Mouse (Mus musculus) stomach, embryonic 16.5 days (tissue): ENCODE data around the gene Tmem131l. TPM values are rescaled to one million over a fixed set of nuclear protein-coding genes. Genes with fewer than 3 reads are reported as not detected.
A peak's percentile ranks its signal among the peaks of the same experiment; 100 is the strongest.

Experiments used
- ATAC-seq: fragments of 200-750 bp; cut with Nextera tagmentation; 2 replicates; pipeline ENCODE4 v1.8.0; 2017; ENCODE audit warnings: moderate number of reproducible peaks, moderate TSS enrichment; ENCODE audit not compliant: insufficient read depth, low FRiP score
- H3K27ac ChIP-seq: fragments of 300-500 bp; sonication (generic); 2 replicates; pipeline ENCODE4 v1.5.1; 2014; ENCODE audit warnings: low read length
- H3K27me3 ChIP-seq: fragments of 300-500 bp; sonication (generic); 2 replicates; pipeline ENCODE4 v1.6.1; 2014; ENCODE audit warnings: low read length, control low read depth, mixed read lengths; ENCODE audit not compliant: control insufficient read depth, insufficient read depth
- H3K36me3 ChIP-seq: fragments of 300-500 bp; sonication (generic); 2 replicates; pipeline ENCODE4 v1.6.1; 2014; ENCODE audit warnings: low read length; ENCODE audit not compliant: control insufficient read depth, insufficient read depth
- H3K4me1 ChIP-seq: fragments of 300-500 bp; sonication (generic); 2 replicates; pipeline ENCODE4 v1.6.1; 2014; ENCODE audit warnings: low read length, control low read depth, mixed read lengths; ENCODE audit not compliant: control insufficient read depth, insufficient read depth
- H3K4me2 ChIP-seq: fragments of 300-500 bp; sonication (generic); 2 replicates; pipeline ENCODE4 v1.6.1; 2014; ENCODE audit warnings: low read depth, low read length, mixed read lengths
- H3K4me3 ChIP-seq: fragments of 300-500 bp; sonication (generic); replicated peaks from 2 replicates; pipeline ENCODE4 v1.5.1; 2014; ENCODE audit warnings: mild to moderate bottlenecking, low read length
- H3K9ac ChIP-seq: fragments of 300-500 bp; sonication (generic); 2 replicates; pipeline ENCODE4 v1.6.1; 2014; ENCODE audit warnings: low read length
- H3K9me3 ChIP-seq: fragments of 300-500 bp; sonication (generic); replicated peaks from 2 replicates; pipeline ENCODE4 v1.6.1; 2016; ENCODE audit warnings: low read length, control low read depth; ENCODE audit not compliant: control insufficient read depth
- WGBS: fragments of 180-500 bp; shearing (Covaris S2); extraction: QIAGEN DNeasy Blood & Tissue Kit; methylation state at CpG from one replicate; pipeline ENCODE4 v1.1.7; 2014; 5-methylcytosine and 5-hydroxymethylcytosine counted together
- polyA plus RNA-seq: library from polyadenylated mRNA; unstranded; fragments of >200 nt; fragmentation: Nextera tagmentation; extraction: Ambion mirVana; gene quantifications from 2 replicates; pipeline ENCODE4 v1.2.1, GENCODE M21; 2015

The Tmem131l gene
- polyA plus RNA-seq, 1 experiment from 2014 or later, result 41.7 TPM

DNA sequence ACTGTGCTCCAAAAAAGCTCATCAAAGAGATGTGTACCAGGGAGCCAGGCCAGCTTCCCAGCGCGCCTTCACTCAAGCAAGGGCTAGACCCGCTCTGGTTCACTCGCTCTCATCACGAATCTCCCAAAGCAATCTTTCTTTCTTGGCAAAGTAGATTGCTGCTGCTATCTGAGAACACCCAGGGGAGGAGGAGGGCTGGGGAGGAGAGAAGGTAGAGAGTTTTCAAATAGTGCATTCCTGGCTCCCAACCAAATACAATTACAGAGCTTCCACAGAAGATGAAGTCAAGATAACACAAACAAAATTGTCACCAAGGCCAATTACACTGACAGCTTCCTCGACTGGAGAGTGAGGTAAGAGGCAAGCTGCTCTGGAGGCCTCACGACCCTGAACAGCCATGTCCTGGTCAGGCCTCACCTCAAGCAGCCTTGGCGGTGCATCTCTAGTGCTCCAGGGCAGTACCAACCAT lies 12.2 kb downstream of the Tmem131l start:
- Histone ChIP-seq H3K4me1 (peaks cover 5% of the 10 kb centered on the region), H3K27me3 (no peaks in the 10 kb centered on the region), H3K9ac (no peak overlapping the region), H3K27ac (no peak overlapping the region), H3K9me3 (no peaks in the 10 kb centered on the region), H3K4me2 (no peak overlapping the region), H3K36me3 (no peaks in the 10 kb centered on the region; the same call in 1 of the 2 replicates), H3K4me3 (no peak overlapping the region)
- no peak for ATAC-seq
- WGBS, result 66% methylated on average over 8 of the region's 8 CpGs

DNA sequence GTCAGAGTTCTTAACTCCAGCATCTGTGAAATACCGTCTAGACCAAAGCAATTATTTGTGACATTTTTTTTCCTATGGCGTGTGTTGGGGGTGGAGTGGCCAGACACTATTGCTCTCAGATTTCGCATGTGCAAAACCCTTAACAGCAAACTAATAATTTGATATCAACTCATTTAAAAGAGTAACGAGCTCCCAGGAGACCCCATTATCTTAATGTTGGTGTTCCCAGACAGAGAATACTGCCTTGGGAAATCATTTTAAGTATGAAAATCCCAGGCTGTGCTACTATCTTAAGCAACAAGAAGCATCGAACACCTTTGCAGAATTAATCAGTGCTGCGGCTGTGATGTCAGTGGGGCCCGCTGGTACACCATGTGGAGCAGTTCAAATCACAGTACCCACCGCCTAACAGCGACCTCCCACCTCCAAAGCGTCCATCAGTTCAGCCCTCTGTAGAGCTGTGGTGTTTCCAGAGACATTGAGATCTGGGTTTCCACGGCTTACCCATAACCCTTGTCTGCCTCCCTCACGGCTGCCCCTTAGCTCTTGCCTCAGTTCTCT lies 15.4 kb downstream of the Tmem131l start:
- Histone ChIP-seq H3K36me3 (no peaks in the 10 kb centered on the region), H3K27me3 (no peaks in the 10 kb centered on the region), H3K4me3 (no peak overlapping the region), H3K9me3 (no peaks in the 10 kb centered on the region), H3K27ac (no peak overlapping the region), H3K4me2 (no peak overlapping the region), H3K4me1 (peaks cover 27% of the 10 kb centered on the region), H3K9ac (no peak overlapping the region)
- no peak for ATAC-seq
- WGBS, result 77% methylated on average over 12 of the region's 12 CpGs

DNA sequence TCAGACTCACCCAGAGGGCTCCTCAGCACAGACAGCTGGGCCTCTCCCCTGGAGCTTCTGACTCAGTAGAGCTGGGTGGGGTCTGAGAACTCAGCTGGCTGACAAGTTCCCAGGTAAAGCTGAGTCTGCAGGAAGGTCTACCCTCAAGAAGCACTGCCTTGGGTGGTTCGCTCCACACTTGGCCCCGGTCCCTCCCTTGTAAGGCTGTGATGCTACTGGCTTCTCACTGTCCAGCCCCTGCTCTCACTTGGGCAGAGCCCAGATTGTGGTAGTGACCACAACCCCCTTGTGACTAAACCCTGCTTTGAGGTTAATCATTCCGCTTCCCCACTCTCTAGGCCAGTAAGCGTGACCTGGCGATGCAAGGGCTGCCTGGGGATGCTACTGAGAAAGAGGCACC lies 17.3 kb downstream of the Tmem131l start:
- Histone ChIP-seq H3K27ac (peak overlapping the region; percentile 81), H3K27me3 (no peaks in the 10 kb centered on the region), H3K9ac (0 out of 2 replicates have a peak overlapping the region, but pooled peaks have one; percentile 16), H3K36me3 (peaks cover 6% of the 10 kb centered on the region; the same call in 1 of the 2 replicates), H3K4me3 (no peak overlapping the region), H3K9me3 (no peaks in the 10 kb centered on the region), H3K4me1 (peaks cover 27% of the 10 kb centered on the region), H3K4me2 (peak overlapping the region; percentile 24; the same call in 1 of the 2 replicates)
- peak; percentile 49; the same call in 1 of the 2 replicates for ATAC-seq
- WGBS, result 79% methylated on average over 5 of the region's 5 CpGs

DNA sequence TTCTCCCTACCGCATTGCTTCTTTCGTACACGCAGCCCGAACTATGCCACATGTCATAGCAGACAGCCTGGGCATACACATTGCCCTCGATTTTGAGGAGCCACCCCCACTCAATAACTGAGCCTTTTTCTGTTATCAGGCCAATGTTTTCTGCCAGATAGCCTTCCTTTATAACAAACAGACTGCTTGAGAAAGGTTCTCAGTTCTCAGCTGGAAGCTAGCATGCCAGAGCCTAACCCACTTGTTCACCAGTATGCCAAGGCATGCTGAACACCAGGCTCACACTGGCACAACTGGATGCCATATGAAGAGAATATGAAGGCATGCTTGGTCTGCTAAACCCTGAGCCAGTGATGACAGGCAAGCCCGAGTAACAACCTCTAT lies 17.8 kb downstream of the Tmem131l start:
- Histone ChIP-seq H3K4me2 (peak overlapping the region; percentile 24; the same call in 1 of the 2 replicates), H3K4me1 (peaks cover 27% of the 10 kb centered on the region), H3K9me3 (no peaks in the 10 kb centered on the region), H3K36me3 (peaks cover 6% of the 10 kb centered on the region; the same call in 1 of the 2 replicates), H3K4me3 (no peak overlapping the region), H3K27ac (peak overlapping the region; percentile 81), H3K27me3 (no peaks in the 10 kb centered on the region), H3K9ac (no peak overlapping the region)
- 57% methylated on average over 6 of the region's 6 CpGs for WGBS
- peak; percentile 22; the same call in 1 of the 2 replicates for ATAC-seq

DNA sequence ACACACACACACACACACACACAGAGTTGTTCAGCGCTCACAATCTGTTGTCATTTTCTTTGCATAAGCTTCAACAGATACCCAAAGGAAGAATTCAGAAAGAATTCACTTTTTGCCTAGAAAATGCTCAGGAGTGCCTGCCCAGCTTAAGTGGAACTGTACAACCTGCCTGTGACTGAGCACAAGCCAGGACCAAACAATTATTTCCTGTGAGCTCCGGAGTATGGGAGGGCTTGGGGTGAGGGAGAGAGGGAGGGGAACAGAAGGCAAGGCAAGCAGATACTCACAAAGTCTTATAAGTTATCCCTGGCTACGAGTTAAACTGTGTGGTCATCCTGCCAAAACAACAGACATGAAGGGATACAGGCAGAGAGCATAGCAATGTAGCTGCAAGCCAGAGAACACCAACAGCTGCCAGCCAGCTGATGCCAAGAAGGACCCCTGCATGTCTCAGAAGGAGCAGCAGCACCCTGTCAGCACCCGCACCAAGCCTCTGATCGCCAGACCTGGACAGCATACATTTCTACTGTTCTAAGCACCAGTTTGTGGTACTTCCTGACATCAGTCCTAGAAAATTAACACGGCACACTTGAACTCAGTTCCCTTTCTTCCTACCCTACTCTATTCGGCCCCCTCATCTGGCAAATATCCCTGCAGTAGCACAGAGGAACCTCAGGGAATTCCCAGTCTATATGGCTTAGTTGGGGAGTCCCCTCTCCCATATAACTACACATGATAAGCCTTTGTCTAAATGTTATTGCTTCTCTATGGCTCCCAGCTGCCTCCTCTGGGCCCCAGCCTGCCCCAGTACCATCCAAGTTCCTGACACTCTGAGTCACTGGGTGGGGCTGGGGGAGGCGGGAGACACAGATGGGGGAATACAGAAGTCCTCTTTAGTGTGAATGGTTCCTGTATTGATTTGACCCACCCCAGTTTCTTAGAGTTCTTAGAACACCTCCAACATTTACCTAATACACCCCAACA lies 18.5 kb downstream of the Tmem131l start:
- H3K9me3 ChIP-seq, result no peaks in the 10 kb centered on the region
- H3K4me1 ChIP-seq, result peaks cover 27% of the 10 kb centered on the region
- H3K36me3 ChIP-seq, result peaks cover 6% of the 10 kb centered on the region; the same call in 1 of the 2 replicates
- peak overlapping the region; percentile 24; the same call in 1 of the 2 replicates for H3K4me2 ChIP-seq
- H3K27me3 ChIP-seq, result no peaks in the 10 kb centered on the region
- H3K4me3 ChIP-seq, result no peak overlapping the region
- ATAC-seq, result peak; percentile 83
- H3K27ac ChIP-seq, result peak overlapping the region; percentile 81
- 49% methylated on average over 8 of the region's 8 CpGs for WGBS
- peak overlapping the region; percentile 20; the same call in 1 of the 2 replicates for H3K9ac ChIP-seq

DNA sequence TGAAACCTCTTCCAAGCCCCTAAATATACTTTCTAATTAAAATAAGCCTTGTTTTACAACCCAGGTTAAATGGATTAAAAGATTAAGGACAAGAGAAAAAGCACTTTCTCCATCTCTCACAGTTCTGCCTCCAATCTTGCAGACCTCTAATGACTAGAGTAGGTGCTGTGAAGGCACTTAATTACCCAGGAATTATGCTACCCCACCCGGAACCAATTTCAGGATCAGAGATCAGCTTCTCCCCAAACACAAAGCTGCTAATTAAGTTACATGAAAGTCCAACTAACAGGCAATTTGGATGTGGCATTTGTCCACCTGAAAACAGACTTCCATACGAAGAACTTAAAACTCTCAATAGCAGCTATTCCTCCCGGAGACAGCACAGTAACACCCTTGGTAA lies 19.4 kb downstream of the Tmem131l start:
- Histone ChIP-seq H3K27me3 (no peaks in the 10 kb centered on the region), H3K9me3 (no peaks in the 10 kb centered on the region), H3K4me3 (no peak overlapping the region), H3K36me3 (peaks cover 6% of the 10 kb centered on the region; the same call in 1 of the 2 replicates), H3K4me2 (no peak overlapping the region), H3K4me1 (peaks cover 29% of the 10 kb centered on the region), H3K9ac (no peak overlapping the region), H3K27ac (no peak overlapping the region)
- WGBS, result 84% methylated on average over 3 of the region's 3 CpGs
- no peak for ATAC-seq

DNA sequence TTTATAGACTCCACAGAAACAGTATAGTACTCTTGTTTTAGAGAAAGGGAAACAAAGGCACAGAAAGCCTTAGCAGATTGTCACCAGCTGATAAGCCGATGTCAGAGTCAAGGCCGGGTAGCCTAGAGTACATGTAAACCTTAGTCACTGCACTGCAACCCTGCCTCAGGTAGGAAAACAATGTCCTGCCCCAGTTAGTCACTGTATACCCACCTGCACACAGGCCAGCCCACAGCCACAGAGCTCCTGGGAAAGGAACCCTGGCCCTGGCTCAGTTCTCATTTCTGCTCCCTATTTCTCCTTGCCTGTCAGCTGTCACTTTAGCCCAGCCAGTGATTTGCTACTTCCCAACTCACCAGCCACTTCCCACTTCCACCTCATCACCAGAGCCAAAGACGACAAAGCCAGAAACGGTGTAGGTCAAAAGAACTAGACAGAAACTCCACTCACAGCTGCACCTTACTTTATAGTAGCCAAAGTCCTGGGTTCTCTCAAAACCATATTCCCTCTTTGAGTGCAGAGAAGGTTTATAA lies 24.4 kb downstream of the Tmem131l start:
- H3K4me1 ChIP-seq, result peaks cover 3% of the 10 kb centered on the region; the same call in 1 of the 2 replicates
- H3K27ac ChIP-seq, result peak overlapping the region; percentile 37; the same call in 1 of the 2 replicates
- no peak overlapping the region for H3K9ac ChIP-seq
- H3K4me3 ChIP-seq, result no peak overlapping the region
- H3K4me2 ChIP-seq, result no peak overlapping the region
- no peaks in the 10 kb centered on the region; the same call in 1 of the 2 replicates for H3K9me3 ChIP-seq
- no peaks in the 10 kb centered on the region for H3K27me3 ChIP-seq
- ATAC-seq, result peak; percentile 75; the same call in 1 of the 2 replicates
- peaks cover 20% of the 10 kb centered on the region for H3K36me3 ChIP-seq
- WGBS, result 71% methylated on average over 4 of the region's 4 CpGs

DNA sequence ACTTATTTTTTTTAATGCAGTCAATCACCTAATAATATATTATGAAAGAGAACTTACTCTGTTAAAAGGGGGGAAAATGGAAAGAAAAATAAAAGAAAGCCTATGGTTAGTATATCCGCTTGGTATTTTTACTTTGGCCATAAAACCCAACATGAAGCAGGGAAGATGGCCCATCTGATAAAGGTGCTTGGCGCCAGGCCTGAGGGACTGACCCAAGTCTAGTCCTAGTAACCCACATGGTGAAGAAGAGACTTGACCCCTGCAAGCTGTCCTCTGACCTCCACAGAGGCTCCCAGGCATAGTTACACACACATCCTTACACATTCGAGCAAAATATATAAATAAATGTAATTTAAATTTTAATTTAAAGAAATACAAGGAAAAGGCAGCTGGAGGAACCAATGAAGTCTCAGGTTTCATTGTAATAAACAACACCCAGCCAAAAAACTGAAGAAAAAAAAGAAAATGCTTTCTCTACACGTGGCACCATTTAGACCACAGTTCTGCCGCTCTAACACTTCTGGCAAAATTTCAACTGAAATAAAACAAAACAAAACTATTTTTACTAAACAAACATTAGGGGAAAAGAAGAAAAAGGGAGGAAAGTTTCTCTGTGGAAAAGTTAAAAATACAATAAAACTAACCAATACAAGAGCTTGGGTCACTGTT lies 28.8 kb downstream of the Tmem131l start:
- Histone ChIP-seq H3K4me1 (0 out of 2 replicates have a peak, but pooled peaks cover 3% of the 10 kb centered on the region), H3K27ac (0 out of 2 replicates have a peak overlapping the region, but pooled peaks have one; percentile 17), H3K27me3 (no peaks in the 10 kb centered on the region), H3K9ac (no peak overlapping the region), H3K4me2 (no peak overlapping the region), H3K36me3 (peaks cover 14% of the 10 kb centered on the region), H3K9me3 (no peaks in the 10 kb centered on the region; the same call in 1 of the 2 replicates), H3K4me3 (no peak overlapping the region)
- ATAC-seq, result no peak
- WGBS, result 65% methylated on average over 5 of the region's 5 CpGs
